Mouse (Mus musculus): ENCODE data around the gene Gm45015. TPM values are rescaled to one million over a fixed set of nuclear protein-coding genes. Genes with fewer than 3 reads are reported as not detected.
"Not testable (repeated sequence)": the region's sequence is repeated elsewhere in the genome, so short reads cannot be mapped to it uniquely, and the experiment has no call there.

The Gm45015 gene
- not detected in 2 replicates for polyA plus RNA-seq (2012; rRNA removed)

DNA sequence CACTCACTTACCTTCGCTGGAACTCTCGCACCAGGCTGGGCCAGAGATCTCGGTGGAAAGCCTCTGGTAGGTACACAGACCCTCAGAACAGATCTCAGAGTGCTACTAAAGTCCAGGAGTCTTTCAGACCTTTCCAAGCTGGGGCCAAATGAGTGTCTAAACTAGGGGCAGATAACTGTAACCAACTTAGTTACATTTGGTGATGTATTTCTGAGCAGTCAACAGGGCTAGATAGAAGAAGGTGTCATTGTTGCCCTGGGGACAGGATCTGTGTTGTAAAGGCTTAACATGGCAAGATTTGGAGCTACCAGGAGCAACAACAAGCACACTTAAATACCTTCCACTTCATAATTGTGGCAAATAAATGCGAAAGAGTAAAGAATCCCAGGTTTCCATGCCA is at the start of gene Gm45015:
TSS of gene Gm45015 (minus strand) at position 101 of the 400 bp plus-strand sequence.
- DNase-seq (ENCODE audit: extremely low spot score in 1 of 2, low spot score in 1 of 2), result no peak

DNA sequence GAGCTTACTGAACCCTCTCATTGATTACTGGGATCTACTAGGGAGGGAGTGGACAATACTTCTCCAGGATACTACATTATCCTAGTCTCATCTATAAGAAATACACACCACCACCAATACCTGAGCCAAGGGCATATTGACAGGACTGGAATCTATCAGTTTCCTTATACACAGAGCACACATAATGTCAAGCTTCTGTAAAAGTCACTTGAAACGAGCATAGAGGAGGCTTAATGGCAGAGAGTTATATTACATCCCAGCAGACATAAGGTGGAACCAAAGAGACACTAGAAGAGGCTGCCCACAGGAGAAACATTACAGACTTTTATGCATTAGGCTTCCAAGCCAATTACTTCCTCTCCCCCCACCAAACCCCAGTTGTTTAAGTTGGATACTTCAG is 48.3 kb upstream of the Gm45015 start:
- DNase-seq (ENCODE audit: extremely low spot score in 1 of 2, low spot score in 1 of 2), result no peak

DNA sequence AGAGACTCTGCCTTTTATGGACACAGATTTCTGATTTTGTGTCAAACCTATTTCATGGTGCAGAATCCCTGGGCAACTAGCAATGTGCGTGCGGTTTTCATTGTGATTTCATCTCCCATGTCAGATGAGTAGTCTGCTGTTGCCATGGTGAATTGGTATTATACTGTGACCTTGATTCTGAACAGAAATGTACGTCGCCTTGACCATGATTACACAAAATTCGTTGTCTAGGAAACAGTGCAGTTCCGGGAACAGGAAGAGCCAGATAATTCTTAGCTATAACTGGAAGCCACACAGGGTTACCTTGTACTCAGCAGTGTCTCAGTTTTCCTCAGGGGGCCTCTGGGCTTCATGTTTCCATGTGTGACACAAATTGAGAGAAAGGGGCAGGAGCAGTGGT is 47.8 kb upstream of the Gm45015 start:
- DNase-seq (ENCODE audit: extremely low spot score in 1 of 2, low spot score in 1 of 2), result peak in 1 of 2 experiments; percentile 8

DNA sequence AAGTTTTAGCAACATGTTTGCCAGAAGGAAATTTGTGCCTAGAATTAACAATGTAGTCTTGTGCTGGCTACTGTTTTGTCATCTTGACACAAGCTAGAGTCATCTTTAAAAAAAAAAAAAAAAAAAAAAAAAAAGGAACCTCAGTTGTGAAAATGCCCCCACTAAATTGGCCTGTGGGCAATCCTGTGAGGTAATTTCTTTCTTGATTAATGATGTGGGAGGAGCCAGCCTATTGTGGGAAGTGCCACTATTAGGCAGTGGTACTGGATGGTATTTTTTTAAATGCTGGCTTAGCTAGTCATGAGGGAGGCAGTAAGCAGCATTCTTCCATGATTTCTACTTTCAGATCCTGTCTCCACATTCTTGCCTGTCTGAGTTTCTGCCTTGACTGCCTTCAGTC is 26.7 kb upstream of the Gm45015 start:
- DNase-seq (ENCODE audit: extremely low spot score in 1 of 2, low spot score in 1 of 2), result no peak

DNA sequence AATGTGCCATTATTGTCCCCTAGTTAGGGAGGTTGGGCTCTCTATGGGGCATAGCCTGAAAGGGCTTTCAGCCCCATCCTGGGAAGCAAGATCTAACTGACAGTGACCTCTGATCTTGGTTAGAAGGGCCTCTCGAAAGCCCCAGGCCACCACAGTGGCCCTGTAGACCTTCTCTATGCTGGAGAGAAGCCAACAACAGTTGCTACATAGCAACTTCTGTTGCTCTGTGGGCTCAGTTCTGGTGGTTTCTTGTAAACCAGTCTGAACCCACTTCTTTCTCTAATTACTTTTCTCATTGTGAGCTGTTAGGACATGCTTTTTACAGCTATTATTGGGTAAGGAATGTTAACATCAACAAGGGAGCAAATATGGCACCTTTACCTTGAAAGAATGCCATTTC is 20.1 kb upstream of the Gm45015 start:
- DNase-seq (ENCODE audit: extremely low spot score in 1 of 2, low spot score in 1 of 2), result no peak

DNA sequence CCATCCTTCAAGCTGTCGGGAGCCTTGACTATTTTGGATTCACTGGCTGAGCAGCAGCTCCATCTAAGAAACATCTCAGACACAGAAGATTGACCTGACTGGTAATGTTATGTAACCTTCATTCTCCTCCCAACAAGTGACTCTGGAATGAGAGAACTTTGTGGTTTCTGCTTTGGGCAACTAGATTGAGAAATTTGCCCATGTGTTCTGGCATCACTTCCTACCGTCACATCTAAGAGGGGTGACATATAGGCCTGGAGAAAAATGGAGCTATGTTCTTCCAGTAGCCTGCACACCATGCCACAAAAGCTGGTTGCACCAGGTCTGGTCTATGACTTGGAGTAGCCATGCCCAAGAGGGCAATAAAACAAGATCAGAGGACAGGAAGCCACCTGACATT is 19.5 kb upstream of the Gm45015 start:
- DNase-seq (ENCODE audit: extremely low spot score in 1 of 2, low spot score in 1 of 2), result no peak

DNA sequence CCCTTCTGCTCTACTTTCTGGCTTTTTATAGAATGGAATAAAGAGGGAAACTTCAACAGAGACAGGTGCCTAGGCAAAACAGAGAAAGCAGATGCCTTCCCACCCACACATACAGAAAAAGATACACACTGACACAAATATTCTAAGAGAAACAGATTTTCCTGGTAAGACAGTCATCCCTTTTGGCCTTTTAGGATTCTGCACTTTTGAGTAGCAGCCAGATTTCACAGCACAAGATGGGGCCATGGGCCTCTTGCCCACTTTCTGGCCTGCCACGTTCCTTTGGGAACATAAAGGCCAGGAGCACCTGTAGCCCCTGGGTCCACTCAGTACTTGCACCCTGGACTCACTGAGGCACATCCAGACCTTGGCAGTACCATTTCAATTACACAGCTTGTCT is 7.7 kb upstream of the Gm45015 start:
- peak in 1 of 2 experiments; percentile 15 for DNase-seq (ENCODE audit: extremely low spot score in 1 of 2, low spot score in 1 of 2)

DNA sequence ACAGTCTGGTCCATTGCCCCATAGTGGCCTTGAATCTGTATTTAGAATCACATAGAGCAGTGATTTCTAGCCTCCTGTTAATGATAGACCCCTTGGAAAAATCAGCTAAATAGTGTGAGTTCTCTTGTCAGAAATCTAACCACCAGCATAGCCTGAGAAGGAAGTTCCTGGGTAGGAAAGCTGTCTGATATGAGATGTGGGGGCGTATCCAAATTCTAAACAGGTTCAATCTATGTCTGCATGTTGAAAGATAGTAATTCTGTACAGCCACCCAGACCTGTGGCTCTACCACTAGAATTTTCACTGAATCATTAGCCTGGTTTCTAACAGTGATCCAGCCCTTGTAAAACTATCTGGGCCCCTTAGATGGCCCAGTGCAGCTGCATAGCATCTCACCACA is 7.2 kb upstream of the Gm45015 start:
- DNase-seq (ENCODE audit: extremely low spot score in 1 of 2, low spot score in 1 of 2), result no peak

DNA sequence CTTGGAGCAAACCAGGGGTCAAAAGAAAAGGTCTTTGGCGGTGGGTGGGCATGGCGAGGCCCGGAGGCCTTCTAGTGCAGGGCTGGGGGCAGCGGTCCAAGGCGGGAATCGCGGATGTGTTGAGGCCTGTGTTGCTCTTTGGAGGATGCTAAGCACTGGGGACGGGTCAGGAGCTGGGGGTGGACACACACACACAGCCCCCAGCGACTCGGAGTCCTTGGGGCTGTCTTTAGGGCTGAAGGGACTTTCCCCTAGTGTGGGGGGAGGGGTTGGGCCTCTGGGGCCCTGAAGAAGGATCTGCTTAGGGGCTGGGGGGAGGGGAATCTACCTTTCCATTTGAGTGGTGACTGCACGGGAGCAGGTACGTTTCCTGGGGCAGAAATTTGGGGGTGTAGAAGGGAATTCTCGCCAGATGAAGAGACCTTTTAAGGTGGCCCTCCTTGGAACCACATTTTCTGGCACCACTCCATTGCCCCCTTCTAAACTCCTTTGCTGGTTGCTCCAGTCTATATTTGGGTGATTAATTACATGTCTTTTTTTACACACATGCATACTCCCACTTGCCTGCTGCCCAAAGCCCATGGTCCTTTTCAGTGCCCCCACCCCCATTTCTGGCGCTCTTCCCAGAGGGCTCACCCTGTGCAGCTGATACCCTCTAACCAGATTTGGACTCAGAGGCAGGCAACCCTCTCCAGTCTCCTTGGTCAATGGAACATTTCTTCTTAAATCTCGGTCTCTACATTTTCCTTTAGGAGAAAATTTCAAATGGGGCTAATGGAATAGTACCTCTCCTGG is 6.5 kb upstream of the Gm45015 start:
- no peak for DNase-seq (ENCODE audit: extremely low spot score in 1 of 2, low spot score in 1 of 2)

DNA sequence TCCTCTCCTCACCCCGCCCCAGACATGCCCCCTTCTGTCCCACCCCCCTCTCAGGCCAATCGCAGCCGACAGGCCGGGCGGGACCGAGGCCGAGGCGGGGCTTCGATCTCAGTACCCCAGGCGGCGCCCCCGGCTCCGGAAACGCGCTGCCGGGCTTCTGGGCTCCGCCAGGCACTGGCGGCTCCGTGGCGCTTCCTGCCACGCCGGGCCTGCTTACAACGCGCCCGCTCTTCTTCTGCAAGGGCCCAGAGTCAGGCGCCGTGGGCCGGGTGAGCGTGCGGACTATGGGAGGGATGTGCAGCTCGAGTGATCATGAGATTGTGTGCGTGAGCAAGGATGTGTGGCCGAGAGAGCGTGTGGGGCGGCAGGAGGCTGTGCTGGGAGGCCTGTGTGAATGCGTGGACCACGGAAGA is 5.8 kb upstream of the Gm45015 start, which contains the start of gene Zfp275:
TSS of gene Zfp275 (plus strand) at position 139 of the 413 bp plus-strand sequence.
- DNase-seq (ENCODE audit: extremely low spot score in 1 of 2, low spot score in 1 of 2), result peak; percentile 14 to 69

DNA sequence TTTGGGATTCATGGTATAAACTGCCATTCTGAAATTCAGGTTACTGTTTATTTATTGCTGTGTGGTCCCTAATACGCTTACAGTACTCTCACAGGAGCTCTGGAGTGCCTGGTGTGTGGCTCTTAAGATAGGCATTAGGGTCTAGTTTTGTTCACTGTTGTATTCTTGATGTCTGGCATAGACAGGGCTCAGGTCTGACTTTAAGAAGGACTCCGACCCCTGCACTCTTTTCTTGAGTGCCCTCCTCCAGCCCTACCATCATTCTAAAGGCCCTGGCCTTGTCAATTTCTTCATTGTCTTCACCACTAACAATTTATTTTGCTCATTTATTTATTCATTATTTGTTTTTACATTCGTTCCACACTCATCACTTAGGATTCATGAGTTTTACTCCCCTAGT is 5.4 kb upstream of the Gm45015 start:
- no peak for DNase-seq (ENCODE audit: extremely low spot score in 1 of 2, low spot score in 1 of 2)

DNA sequence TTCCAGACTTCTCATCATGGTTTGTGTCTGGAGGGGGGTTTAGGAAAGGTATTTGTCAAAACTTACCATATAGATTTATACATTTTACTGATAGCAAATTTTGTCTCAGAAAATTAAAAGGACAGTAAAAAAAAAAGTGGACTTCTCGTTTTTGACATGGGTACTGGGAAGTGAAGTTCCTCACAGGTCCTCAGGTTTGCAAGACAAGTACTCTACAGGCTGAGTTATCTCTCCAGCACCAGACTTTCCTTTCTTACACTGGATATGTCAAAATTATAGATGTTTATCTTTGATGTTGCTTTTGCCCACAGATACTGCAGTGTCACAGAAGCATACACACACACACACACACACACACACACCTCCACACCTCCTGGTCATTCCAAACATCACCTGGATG is 4.8 kb upstream of the Gm45015 start:
- no peak for DNase-seq (ENCODE audit: extremely low spot score in 1 of 2, low spot score in 1 of 2)

DNA sequence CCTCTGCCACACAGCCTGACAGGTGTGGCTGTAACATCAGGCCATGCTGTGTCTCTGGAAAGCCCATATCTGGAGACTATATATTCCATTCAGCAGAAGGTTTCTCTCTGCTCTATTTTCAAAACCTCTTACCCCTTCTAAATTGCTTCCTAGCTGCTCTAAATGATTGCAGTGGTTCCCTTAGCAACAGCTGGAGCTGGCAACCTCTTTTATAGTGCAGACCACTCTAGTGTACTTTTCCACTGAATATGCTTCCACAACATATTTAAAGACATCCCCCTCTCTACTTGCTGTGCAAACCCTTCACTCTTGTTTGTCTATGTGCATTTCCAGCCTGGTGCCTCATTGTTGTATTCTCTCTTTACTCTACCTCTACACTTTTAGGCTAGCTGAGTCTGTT is 3.1 kb downstream of the Gm45015 start:
- DNase-seq (ENCODE audit: extremely low spot score in 1 of 2, low spot score in 1 of 2), result no peak

DNA sequence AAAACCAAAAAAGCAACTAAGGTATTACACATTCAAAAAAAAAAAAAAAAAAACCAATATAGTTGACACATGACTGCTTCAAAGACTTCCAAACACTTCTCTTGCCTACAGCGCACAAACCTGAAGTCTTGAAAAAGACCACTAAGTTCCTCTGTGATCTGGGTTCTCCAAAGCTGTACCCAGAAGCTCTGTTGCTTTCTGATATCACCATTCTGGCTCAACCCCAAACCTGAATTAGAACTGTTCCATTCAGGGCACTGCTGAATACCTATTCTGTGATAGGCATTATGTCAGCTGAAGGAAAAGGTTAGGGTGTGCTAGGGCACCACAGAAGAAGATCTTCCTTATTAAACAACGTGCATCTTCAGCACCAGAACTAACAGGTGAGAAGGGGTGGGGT is 9.4 kb downstream of the Gm45015 start:
- no peak for DNase-seq (ENCODE audit: extremely low spot score in 1 of 2, low spot score in 1 of 2)

DNA sequence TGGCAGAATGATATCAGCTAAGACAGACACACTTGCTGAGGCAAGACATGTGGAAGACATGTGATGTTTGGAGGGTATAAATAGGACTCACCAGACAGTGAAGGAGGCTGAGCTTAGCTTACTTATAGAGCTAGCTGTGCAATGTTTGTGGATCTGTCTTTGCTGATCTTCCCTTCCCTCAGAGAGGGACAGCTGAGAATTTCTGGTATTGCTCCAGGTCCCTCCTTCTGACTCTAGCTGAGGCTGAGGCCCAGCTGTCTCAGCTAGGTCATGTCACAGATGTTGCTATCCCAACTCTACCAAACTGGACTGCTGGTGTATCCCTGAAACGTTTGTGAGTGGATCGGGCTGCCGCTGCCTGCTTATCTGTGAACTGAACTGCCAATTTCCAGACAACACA is 15.6 kb downstream of the Gm45015 start:
- no peak for DNase-seq (ENCODE audit: extremely low spot score in 1 of 2, low spot score in 1 of 2)

DNA sequence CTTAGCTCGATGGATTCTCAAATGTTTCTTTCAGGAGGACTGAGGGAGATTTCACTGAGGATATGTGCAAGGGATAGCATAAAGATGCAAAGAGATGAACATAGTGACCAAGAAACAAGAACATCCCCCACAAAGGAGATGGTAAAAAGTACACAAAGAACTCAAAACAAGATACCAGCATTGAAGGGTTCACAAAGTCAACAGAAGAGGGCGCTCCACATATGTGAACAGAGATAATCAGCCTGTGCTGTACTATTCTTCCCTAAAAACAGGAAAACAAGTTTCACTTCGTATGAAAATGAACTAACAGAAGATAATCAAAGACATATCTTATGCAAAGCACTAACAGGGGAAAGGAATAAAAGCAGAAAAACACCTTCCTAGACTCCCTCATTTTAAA is 24.1 kb downstream of the Gm45015 start:
- peak in 1 of 2 experiments; percentile 65 for DNase-seq (ENCODE audit: extremely low spot score in 1 of 2, low spot score in 1 of 2)

DNA sequence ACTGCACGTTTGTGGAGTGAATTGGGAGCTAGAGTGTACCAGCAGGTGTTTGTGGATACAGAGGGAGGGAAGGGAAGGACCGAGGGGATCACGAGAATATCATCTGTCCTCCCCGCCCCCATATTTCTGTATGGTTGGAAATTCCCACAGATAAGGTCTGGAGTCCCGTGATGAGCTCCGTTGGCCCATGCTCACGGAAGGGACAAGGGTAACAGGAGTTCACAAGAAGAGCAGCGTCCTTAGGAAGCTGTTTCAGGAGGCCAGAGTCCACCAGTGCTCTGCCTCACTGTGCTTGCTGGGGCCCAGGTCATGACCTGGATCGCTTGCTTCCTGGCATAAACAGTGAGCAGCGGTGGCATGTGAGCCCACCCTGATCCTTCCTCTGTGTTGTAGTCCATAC is 40.9 kb downstream of the Gm45015 start:
- not testable (repeated sequence) for DNase-seq (ENCODE audit: extremely low spot score in 1 of 2, low spot score in 1 of 2)

DNA sequence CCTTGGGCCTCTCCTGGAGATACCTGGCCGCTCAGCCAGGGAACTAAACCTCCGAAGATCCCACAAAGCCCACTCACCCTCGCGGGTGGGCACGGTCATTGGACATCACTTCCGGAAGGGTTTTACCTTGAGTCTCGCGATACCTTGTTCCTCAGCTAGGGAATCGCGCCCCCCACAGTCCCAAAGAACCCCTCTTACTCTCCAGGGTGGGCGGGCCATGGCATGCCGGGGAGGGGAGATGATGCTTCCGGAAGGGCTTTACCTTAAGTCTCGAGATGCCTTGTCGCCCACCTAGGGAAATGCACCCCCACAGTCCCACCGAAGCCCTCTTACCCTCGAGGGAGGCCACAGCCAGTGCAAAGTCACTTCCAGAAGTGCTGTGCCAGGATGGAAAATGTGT is 43.8 kb downstream of the Gm45015 start, which contains the start of the genes Xlr5a and Xlr5c:
TSS of gene Xlr5a (minus strand) at position 101 of the 400 bp plus-strand sequence.
TSS of gene Xlr5c (minus strand) at position 101 of the 400 bp plus-strand sequence.
- DNase-seq (ENCODE audit: extremely low spot score in 1 of 2, low spot score in 1 of 2), result not testable (repeated sequence)
